Mouse (Mus musculus): ENCODE data around the gene Gp5. TPM values are rescaled to one million over a fixed set of nuclear protein-coding genes. Genes with fewer than 3 reads are reported as not detected.
A peak's percentile ranks its signal among the peaks of the same experiment; 100 is the strongest.
"Not testable (repeated sequence)": the region's sequence is repeated elsewhere in the genome, so short reads cannot be mapped to it uniquely, and the experiment has no call there.

Gene Gp5
- 1 to 10 TPM; 2.7 to 2.8 TPM for total RNA-seq (2021)

DNA sequence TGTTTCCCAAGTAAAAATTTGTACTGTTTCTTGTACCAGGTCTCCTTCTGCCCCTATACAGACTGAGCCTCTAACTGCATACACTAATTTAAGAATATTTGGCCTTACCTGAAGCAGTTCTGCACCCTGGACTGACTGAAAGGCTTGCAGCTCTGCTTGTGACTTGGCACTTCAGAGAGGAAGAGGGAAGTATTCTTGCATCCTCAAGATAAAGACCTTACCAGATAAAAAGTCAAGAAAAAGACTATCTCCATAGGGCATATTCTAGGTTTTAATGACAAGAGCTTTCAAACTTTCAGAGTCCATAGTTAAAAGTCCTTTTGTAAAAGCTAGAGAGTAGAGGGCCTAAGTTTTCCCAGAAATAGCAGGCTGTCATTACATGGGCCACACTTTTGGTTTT, at the start of gene Gp5:
Gene Gp5 (minus strand): TSS at position 133 of the 400 bp plus-strand sequence.
- no peak for DNase-seq (ENCODE audit: extremely low spot score in 1 of 2, low spot score in 1 of 2)

GRCm38 (mm10) chr16:30353489-30353888, 42.9 kb upstream of the Gp5 start:
- DNase-seq (ENCODE audit: extremely low spot score in 1 of 2, low spot score in 1 of 2) = not testable (repeated sequence)

DNA sequence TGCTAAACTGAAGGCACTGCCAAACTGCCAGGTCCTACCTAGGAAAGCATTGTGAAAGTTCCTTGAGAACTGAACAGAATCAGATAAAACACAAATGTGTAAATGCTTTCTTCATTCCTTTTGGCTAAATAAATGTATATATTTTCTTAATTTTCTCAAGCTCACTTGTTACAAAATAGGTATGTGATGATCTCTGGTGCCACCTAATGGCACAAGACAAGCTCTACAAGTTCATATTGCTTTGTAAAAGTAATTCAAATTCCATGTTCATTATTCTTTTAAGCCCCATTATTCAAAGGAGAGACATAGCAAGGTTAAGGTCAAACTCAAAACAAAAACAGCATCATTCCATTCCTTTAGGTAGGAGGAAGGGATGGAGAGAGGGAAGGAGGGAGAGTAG, 3.7 kb upstream of the Gp5 start:
- no peak for DNase-seq (ENCODE audit: extremely low spot score in 1 of 2, low spot score in 1 of 2)

GRCm38 (mm10) chr16:30310171-30310515, 436 bp downstream of the Gp5 start:
- no peak for DNase-seq (ENCODE audit: extremely low spot score in 1 of 2, low spot score in 1 of 2)

DNA sequence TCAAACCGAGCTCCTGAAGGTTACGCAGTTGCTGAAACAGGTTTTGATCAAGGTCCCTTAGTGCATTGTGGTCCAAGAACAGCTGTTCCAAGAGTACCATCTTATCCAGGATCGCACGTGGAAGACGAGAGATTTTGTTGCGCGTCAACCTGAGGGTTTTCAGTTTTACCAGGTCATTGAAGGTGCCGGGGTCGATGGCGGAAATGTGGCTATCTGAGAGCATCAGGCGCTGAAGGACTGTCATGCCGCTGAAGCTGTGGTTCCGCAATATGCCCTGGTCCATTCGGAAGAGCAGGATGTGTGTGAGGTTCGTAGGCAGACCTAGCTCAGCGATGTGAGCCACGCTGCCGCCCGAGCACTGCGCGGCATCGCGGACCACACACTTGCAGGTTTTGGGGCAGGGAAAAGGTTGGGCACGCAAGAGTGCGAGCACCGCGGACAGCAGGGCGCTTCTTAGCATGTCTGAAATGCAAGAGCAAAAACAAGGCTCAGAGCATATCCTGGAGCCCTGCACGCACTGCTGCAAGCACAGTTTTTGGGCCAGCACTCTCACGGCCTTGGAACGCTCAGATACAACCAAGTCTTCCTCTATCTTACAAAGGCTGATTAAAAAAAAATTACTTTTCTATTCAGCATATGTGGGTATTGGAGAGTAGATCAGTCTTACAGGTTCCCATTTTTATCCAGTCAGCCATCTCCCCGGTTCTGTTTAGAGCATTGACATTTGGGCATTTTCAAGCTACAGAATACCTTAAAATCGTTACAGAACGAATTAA, 996 bp downstream of the Gp5 start:
- DNase-seq (ENCODE audit: extremely low spot score in 1 of 2, low spot score in 1 of 2) = peak; percentile 11 to 13

- peak; percentile 44 to 50 for DNase-seq (ENCODE audit: extremely low spot score in 1 of 2, low spot score in 1 of 2)
Measured at GRCm38 (mm10) chr16:30308616-30309394, 1.8 kb downstream of the Gp5 start.

DNA sequence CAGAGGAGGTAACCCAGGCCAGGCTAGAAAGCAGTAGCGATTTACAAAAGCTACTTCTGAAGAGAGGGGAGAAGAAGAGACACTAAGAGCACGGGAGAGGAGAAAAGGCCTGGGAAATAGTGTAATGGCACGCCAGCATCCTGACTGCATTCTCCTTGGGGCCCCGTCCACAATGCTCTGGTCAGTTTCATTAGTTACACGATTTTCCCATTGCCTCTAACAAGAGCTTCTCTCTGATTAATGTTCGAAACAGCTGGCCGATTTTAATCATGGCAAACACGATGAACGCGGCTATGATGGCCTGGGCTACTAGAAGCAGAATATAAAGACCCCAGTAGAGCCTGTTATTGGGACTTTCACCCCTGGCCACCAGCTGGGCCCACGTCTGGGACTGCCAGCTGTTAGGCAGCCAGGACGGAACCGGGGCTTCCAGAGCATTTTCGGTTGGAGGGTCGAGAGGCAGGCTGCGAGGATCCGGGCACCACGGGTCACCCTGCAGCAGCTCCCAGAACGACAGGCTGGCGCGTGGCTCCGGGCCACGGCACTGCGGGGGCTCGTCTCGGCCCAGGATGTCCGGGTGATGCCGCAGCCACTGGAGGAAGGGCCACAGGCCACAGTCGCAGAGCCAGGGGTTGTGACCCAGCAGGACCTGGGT, 2.5 kb downstream of the Gp5 start:
- DNase-seq (ENCODE audit: extremely low spot score in 1 of 2, low spot score in 1 of 2) = peak in 1 of 2 experiments; percentile 15

DNA sequence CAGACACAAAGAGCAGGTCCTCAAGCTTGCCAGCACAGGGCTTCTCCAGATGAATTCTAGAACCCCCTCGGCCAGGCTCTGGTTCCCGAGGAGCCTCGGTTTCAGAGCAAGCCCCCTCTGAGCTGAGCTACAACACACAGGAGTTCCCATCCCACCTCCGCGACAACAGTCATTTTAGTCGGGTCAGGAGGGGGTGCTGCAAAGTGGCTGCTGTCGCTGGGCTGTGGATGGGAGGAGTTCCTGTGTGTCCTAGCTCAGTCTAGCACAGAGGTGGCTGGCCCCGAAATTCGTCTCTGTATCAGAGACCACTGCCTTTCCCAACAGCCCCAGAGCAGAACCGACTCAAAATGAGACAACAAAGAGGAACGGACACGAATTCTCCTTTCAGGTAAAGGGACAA, 3.3 kb downstream of the Gp5 start:
- no peak for DNase-seq (ENCODE audit: extremely low spot score in 1 of 2, low spot score in 1 of 2)

DNA sequence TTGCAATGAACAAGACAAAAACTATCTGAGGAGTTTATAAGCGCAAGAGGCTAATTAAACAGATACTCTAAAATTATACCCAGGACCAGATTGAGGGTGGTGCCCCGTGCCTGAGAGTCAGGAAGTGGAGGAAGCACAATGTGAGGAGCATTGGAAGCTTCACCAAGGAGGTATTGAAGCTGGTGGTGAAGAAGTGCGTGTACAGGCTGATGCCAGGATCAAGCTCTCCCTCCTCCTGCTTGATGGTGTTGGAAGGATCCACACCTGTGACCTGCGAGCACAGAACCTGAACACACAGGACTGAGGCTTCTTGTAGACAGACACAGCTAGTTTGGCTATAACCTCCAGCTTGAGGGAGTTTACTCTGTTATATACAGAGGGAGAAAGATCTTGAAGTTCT, 4.5 kb downstream of the Gp5 start:
- DNase-seq (ENCODE audit: extremely low spot score in 1 of 2, low spot score in 1 of 2) = no peak

- DNase-seq (ENCODE audit: extremely low spot score in 1 of 2, low spot score in 1 of 2) = no peak
Measured at GRCm38 (mm10) chr16:30304236-30304635, 6.3 kb downstream of the Gp5 start.

DNA sequence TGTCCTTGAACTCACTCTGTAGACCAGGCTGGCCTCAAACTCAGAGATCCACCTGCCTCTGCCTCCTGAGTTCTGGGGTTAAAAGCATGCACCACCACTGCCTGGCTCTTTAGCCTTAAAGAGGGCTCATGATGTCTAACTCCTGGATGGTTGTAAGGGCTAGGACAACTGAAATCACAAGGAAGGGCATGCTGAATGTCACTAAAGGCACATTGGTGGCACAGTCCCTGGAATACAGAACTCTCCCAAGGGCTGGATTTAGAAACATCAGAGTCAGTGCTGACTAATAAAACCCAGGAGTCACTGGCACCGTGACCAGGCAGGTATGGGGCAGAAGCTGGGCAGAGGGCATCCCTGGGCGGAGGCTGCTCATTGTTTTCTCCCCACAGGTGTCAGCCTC, 7.2 kb downstream of the Gp5 start:
- no peak for DNase-seq (ENCODE audit: extremely low spot score in 1 of 2, low spot score in 1 of 2)

DNA sequence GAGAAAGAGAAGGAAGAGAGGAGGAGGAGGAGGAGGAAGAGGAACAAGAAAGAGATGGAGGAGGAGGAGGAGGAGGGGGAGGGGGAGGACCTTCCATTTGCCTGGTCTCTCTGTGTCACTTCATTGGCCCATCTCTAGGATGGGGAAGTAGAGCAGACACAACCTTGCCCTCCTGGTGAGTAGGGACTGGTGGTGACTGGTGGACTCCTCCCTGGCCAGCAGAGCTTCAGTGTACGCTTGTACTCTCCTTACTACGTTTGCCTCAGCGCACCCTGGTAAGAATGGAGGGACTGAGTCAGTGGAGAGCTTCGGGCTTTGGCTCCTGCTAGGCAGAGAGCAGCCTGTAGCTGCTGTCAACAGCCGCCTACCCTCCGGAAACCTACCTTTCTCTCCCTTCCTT, 7.9 kb downstream of the Gp5 start:
- no peak for DNase-seq (ENCODE audit: extremely low spot score in 1 of 2, low spot score in 1 of 2)

DNA sequence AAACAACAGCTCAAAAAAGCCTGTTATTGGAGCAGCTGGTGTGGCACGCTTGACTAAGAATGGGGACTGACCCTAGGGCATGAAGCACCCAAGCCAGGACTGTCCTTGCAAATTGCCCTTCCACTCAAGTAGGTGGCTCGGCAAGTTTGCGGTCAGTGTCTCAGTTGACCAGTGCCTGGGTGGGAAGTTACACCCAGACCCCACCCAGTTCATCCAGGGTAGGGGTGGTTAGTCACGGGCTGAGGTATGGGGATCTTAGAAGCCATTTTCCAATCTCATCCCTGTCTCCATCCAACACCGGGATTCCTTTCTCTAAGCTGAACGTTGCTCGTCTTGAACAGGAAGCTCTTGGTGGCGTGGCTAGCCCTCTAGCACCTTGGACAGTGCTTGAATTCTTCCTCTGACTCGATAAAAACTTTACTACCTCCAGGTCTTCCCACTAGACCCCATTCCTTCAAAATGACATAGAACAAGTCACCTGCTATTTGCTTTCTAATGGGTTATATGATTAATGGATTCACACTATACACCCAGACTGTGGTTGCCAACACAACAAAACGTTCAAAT, 10.8 kb downstream of the Gp5 start:
- DNase-seq (ENCODE audit: extremely low spot score in 1 of 2, low spot score in 1 of 2) = no peak

- DNase-seq (ENCODE audit: extremely low spot score in 1 of 2, low spot score in 1 of 2) = no peak
Measured at GRCm38 (mm10) chr16:30297450-30297849, 13.1 kb downstream of the Gp5 start.

DNA sequence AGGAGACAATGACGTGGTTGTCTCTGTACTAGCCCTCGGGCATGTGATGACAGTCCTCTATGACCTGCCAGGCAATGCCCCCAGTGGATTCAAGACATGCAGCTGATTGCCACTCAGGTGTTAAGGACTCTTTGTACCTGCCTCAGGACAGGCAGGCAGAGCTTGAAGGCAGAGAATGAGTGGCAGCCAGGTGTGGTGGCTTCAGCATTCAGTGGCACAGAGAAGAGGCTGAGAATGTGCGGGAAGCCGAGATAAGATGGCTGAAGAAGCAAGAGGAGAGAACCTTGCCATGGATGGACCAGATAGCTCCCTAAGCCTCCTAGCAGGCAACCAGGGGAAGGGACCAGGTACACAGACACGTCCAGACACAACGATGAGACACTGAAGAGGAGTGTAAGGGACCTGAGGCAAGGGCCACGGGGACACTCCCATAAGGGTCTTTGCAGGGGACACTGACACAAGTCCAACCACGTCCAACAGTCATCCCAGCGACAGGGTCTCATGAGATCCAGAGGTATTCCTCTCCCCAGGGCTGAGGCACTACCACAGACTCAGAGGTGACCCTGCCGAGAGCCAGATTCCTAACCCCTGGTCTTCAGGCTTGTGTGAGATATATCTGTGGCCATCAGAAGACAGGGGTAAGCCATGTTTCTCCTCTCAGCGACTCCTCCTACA, 13.8 kb downstream of the Gp5 start:
- no peak for DNase-seq (ENCODE audit: extremely low spot score in 1 of 2, low spot score in 1 of 2)

DNA sequence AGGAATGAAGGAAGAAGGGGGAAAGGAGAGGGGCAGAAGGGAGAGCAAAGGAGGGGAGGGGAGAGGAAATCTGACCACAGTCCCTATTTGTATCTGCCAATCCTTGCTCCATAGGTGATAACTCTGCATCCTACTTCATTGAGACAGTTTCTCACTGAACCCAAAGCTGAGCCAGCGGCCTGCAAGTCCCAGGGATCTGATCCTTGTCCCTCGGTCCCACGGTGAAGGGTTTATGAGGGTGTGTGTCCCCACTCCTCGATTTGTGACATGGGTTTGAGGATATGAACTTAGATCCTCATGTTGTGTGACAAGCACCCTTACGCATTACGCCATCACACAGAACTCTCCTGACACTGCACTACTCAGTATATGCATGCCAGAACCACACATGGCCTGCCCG, 15.5 kb downstream of the Gp5 start:
- no peak for DNase-seq (ENCODE audit: extremely low spot score in 1 of 2, low spot score in 1 of 2)

GRCm38 (mm10) chr16:30290436-30290835, 20.1 kb downstream of the Gp5 start:
- no peak for DNase-seq (ENCODE audit: extremely low spot score in 1 of 2, low spot score in 1 of 2)

- no peak for DNase-seq (ENCODE audit: extremely low spot score in 1 of 2, low spot score in 1 of 2)
Measured at GRCm38 (mm10) chr16:30285701-30286100, 24.9 kb downstream of the Gp5 start.

DNA sequence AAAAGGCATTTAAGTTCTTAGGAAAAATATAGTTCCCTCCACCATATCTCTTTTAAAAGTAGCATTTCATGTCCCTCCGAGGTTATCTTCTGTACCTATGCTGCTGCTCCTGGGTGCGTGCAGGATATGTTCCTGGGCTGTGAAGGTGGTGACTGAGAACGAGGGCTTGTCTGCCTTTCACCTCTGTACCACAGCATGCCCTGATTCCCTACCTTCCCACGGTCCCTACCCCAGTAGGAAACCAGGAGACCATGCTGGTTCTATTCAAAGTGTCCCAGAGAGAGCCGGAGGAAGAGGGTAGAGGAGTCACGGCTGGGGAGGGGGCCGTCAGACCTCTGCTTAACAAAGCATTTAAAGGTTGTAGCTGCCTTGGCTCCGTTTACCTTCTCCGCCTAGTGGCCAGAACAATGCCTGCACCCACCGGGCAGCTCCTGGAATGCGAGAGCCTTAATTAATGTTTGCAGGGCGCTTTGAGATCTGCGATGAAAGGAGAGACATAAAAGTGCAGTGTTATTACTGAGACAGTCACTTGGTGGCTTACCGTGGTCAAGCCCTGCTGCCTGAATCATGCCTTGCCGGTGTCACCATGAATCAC, 26.7 kb downstream of the Gp5 start:
- peak in 1 of 2 experiments; percentile 27 for DNase-seq (ENCODE audit: extremely low spot score in 1 of 2, low spot score in 1 of 2)

GRCm38 (mm10) chr16:30282844-30283495, 27.6 kb downstream of the Gp5 start, which contains the start of gene Lrrc15:
TSS of gene Lrrc15 (minus strand) at chr16:30283256.
- DNase-seq (ENCODE audit: extremely low spot score in 1 of 2, low spot score in 1 of 2) = no peak

All from layer of hippocampus, postnatal 25 days (tissue).